Mouse (Mus musculus) forebrain, embryonic 13.5 days (tissue): Measurements from ENCODE around the gene Caly. TPM values are rescaled to one million over a fixed set of nuclear protein-coding genes. Genes with fewer than 3 reads are reported as not detected.

Source experiments
- ATAC-seq: fragments of 200-750 bp; cut with Nextera tagmentation; 2 replicates; pipeline ENCODE4 v1.8.0; 2017
- H3K27ac ChIP-seq: fragments of 300-500 bp; sonication (generic); 2 replicates; pipeline ENCODE4 v1.5.1; 2015; ENCODE audit warnings: inconsistent platforms, mild to moderate bottlenecking, moderate library complexity
- H3K27me3 ChIP-seq: fragments of 300-500 bp; sonication (generic); 2 replicates; pipeline ENCODE4 v1.6.1; 2015; ENCODE audit warnings: mild to moderate bottlenecking, inconsistent platforms
- H3K36me3 ChIP-seq: fragments of 300-500 bp; sonication (generic); 2 replicates; pipeline ENCODE4 v1.6.1; 2015; ENCODE audit warnings: mild to moderate bottlenecking, inconsistent platforms; ENCODE audit not compliant: poor library complexity, severe bottlenecking
- H3K4me1 ChIP-seq: fragments of 300-500 bp; sonication (generic); 2 replicates; pipeline ENCODE4 v1.6.1; 2015; ENCODE audit warnings: inconsistent platforms
- H3K4me2 ChIP-seq: fragments of 300-500 bp; sonication (generic); 2 replicates; pipeline ENCODE4 v1.6.1; 2015; ENCODE audit warnings: inconsistent platforms, mild to moderate bottlenecking, moderate library complexity
- H3K4me3 ChIP-seq: fragments of 300-500 bp; sonication (generic); 2 replicates; pipeline ENCODE4 v1.5.1; 2015; ENCODE audit warnings: mild to moderate bottlenecking, inconsistent platforms
- H3K9ac ChIP-seq: fragments of 300-500 bp; sonication (generic); 2 replicates; pipeline ENCODE4 v1.6.1; 2015; ENCODE audit warnings: mild to moderate bottlenecking, inconsistent platforms
- H3K9me3 ChIP-seq: fragments of 300-500 bp; sonication (generic); replicated peaks from 2 replicates; pipeline ENCODE4 v1.6.1; 2016; ENCODE audit warnings: inconsistent platforms
- WGBS: fragments of 180-500 bp; shearing (Covaris S2); methylation state at CpG from one replicate; pipeline ENCODE4 v1.1.7; 2015; 5-methylcytosine and 5-hydroxymethylcytosine counted together
- polyA plus RNA-seq: library from polyadenylated mRNA; unstranded; fragments of >200 nt; fragmentation: Nextera tagmentation; extraction: Ambion mirVana; gene quantifications from 2 replicates; pipeline ENCODE4 v1.2.1, GENCODE M21; 2015

The Caly gene
- polyA plus RNA-seq, 1 experiment from 2014 or later, result 46.4 TPM

DNA sequence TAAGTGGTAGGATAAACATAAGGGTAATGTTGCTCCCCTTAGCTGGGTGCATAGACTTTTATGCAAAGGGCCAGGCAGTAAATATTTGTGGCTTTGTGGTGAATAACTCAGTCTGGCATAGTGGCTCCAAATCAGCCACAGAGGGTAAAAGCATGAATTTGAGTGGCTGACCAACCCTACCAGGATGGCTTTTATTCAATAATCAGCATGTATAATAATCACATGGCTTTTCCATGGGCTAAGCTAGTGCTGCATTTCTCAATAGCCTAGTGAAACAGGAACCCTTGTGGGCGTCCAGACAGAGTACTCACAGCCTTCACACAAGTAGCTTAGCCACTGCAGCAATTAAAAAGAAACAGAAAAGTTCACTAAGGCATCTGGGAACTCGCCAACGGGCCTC is 29.6 kb upstream of the Caly start:
- Histone ChIP-seq H3K9me3 (no peaks in the 10 kb centered on the region), H3K27me3 (no peaks in the 10 kb centered on the region), H3K4me1 (peaks cover 9% of the 10 kb centered on the region), H3K4me2 (no peak overlapping the region), H3K36me3 (peaks cover 60% of the 10 kb centered on the region), H3K27ac (no peak overlapping the region), H3K9ac (no peak overlapping the region), H3K4me3 (no peak overlapping the region)
- no peak for ATAC-seq
- WGBS, result 60% methylated on average over 3 of the region's 3 CpGs

DNA sequence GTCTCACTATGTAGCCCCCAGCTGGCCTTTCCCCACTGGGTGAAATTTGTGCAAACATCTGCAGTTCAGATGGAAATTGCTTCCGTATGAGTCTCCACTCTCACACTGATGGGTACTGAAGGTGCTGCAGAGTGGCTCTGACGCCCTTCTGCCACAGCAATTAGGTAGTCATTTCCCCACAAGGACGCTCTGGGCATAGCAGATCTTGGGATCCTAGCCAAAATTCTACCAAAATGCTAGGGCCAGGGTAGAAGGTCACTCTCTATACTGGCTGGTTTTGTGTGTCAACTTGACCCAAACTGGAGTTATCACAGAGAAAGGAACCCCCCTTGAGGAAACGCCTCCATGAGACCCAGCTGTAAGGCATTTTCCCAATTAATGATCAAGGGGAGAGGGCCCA is 21.7 kb upstream of the Caly start:
- Histone ChIP-seq H3K4me1 (peaks cover 14% of the 10 kb centered on the region), H3K27ac (no peak overlapping the region), H3K36me3 (peaks cover 42% of the 10 kb centered on the region), H3K9ac (no peak overlapping the region), H3K27me3 (no peaks in the 10 kb centered on the region), H3K9me3 (no peaks in the 10 kb centered on the region), H3K4me2 (no peak overlapping the region), H3K4me3 (no peak overlapping the region)
- ATAC-seq, result no peak
- WGBS, result 80% methylated on average over 4 of the region's 4 CpGs

DNA sequence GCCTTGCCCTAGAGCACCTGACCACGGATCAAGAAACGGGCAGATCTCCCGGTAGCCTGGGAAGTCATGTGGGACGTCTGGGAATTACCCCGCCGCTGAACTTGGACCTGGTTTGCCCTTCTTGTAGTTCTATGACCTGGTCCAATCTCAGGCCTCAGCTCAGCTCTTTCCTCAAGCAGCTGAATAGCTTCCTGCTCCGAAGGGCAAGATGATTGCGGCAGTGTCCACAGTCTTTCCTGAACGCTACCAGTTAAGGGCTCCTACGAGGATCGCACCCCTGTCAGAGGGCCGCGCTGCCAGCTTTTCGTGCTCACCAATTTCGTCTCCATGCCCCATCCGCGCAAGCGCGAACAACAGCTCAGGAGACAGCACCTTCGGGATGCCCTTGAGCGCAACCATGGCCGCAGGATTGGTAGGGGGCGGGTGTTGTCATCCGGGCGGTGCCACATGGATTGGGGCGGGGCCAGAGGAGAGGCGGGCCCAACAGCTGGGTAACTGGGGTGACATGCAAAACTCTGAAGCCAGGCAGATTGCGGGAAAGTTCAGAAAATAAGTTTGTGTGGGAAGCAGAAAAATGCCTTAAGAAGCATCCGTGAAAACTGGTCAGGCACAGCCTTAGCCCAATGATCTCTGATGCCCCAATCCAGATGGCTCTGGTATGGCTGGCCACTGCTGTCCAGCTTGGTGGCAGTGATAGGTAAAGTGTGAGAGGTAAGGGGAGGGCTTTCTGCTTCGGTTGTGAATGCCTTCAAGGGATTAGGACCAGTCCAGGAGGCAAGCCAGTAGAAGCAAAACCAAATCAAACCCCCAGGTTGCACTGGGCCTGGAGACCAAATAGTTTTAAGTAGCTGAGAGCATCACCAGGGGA is 19.9 kb upstream of the Caly start, which contains the start of gene Fuom:
Gene Fuom (minus strand): TSS at position 449 of the 868 bp plus-strand sequence.
- WGBS, result 2% methylated on average over 30 of the region's 30 CpGs
- Histone ChIP-seq H3K27ac (no peak within 1 kb of the TSS), H3K36me3 (peaks cover 24% of the 10 kb centered on the region), H3K27me3 (no peaks in the 10 kb centered on the region), H3K4me2 (peak within 1 kb of the TSS; percentile 73), H3K9ac (peak within 1 kb of the TSS; percentile 69), H3K4me1 (peaks cover 14% of the 10 kb centered on the region), H3K9me3 (no peaks in the 10 kb centered on the region), H3K4me3 (peak within 1 kb of the TSS; percentile 41)
- ATAC-seq, result peak; percentile 93

DNA sequence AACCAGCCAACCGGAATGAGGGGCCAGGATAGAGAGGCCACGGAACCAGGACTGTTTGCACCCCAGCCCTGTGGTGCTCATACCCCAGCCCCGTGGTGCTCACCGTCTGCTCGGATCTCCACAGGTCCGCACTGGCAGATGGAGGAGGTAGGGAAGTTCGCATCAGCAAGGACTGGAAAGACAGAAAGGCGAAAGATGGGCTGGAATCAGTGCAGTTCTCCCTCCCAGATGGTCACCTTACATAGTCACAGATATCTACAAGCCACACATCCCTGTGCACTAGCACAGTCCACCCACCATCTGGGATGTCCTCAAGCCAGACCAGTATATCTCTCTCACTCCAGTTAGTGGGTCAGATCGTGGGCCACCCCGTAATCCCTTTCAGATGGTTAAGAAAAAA is 19.1 kb upstream of the Caly start:
- Histone ChIP-seq H3K4me3 (peak overlapping the region; percentile 41), H3K9ac (peak overlapping the region; percentile 69), H3K4me1 (peaks cover 14% of the 10 kb centered on the region), H3K27me3 (no peaks in the 10 kb centered on the region), H3K36me3 (peaks cover 18% of the 10 kb centered on the region), H3K27ac (no peak overlapping the region), H3K4me2 (peak overlapping the region; percentile 73), H3K9me3 (no peaks in the 10 kb centered on the region)
- 75% methylated on average over 10 of the region's 10 CpGs for WGBS
- ATAC-seq, result no peak

DNA sequence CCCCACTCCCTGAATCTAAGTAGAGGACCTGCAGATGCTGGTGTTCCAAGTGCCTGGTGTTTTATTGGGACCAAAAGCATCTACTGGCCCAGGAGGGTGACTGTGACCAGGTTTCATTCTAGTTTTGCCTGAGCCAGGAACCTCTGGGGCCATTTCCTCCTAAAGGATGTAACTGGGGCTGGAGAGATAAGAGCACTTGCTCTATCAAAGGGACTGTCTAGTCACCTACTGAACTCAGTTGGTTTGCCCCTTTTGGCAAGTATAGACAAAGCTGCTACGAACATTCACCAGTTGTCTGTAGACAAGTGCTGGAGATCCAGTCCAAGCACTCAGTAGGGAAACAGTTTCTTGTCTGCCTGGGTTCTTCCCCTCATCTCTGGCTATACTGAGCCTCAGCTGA is 16.1 kb upstream of the Caly start:
- no peaks in the 10 kb centered on the region for H3K9me3 ChIP-seq
- H3K27ac ChIP-seq, result no peak overlapping the region
- no peaks in the 10 kb centered on the region for H3K27me3 ChIP-seq
- H3K4me3 ChIP-seq, result no peak overlapping the region
- no peak for ATAC-seq
- H3K4me2 ChIP-seq, result no peak overlapping the region
- 92% methylated on average over 1 of the region's 1 CpGs for WGBS
- peaks cover 22% of the 10 kb centered on the region for H3K4me1 ChIP-seq
- H3K36me3 ChIP-seq, result no peaks in the 10 kb centered on the region
- no peak overlapping the region for H3K9ac ChIP-seq

DNA sequence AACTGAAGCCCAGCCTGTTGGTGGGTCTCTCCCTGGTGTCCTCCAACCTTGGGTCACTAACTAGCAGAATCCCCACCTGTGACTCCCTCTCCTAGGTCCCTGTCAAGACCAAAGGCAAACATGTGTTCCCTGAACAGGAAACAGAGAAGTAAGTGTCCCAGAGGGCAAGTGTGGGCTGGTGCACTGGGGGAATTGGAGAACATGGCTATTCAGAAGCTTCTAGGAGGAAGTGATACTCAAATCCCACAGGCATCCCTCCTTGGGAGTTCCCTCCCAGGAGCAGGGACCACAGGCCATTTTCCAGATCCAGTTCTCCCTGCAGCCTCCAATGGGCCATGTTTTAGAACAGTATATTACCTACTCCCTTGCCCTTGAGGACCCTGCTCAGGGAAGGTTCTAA is 13.7 kb upstream of the Caly start:
- Histone ChIP-seq H3K4me1 (peaks cover 8% of the 10 kb centered on the region; the same call in 1 of the 2 replicates), H3K9me3 (no peaks in the 10 kb centered on the region), H3K4me3 (no peak overlapping the region), H3K9ac (no peak overlapping the region), H3K27me3 (no peaks in the 10 kb centered on the region), H3K36me3 (no peaks in the 10 kb centered on the region), H3K4me2 (no peak overlapping the region), H3K27ac (no peak overlapping the region)
- no peak for ATAC-seq

DNA sequence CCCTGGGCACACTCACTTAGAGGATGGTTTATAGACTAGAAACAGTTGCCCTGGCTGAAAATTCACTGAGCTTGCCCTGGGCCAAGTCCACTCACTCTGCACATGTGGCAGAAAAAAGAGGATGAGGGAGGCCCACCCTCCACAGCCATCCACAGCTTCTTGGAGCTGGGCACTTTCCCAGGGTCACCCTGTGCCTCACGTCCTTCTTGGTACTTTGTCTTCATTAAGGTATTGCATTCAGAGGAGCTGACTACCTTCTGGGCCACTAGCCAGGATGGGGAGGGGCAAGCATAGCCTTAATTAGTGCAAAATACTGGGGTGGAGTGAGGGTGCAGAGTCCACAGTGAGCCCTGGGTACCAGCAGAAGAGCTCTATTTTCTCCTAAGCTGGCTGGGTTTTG is 13.2 kb upstream of the Caly start:
- Histone ChIP-seq H3K4me2 (no peak overlapping the region), H3K27me3 (no peaks in the 10 kb centered on the region), H3K4me1 (peaks cover 8% of the 10 kb centered on the region; the same call in 1 of the 2 replicates), H3K4me3 (no peak overlapping the region), H3K9me3 (no peaks in the 10 kb centered on the region), H3K36me3 (no peaks in the 10 kb centered on the region), H3K9ac (no peak overlapping the region), H3K27ac (no peak overlapping the region)
- 38% methylated on average over 1 of the region's 1 CpGs for WGBS
- ATAC-seq, result no peak

DNA sequence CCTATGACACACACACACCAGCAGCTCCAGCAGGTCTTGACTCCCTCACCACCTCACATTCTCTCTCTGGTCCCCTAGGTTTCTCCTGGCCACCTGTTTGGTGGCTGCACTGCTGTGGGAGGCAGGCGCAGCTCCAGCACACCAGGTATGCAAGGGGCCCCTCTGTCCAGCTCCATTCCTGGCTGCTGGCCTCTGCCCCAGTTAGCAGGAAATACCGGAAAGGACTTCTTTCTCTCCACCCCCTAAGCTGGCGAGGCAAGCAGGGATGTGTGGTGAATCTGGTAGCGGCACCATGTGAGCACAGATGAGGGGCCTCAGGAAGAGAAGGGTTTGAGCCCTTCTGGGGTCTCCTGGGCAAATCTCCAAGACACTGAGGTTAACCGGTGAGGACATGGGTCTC is 12.6 kb upstream of the Caly start:
- no peak for ATAC-seq
- no peaks in the 10 kb centered on the region for H3K36me3 ChIP-seq
- peaks cover 8% of the 10 kb centered on the region; the same call in 1 of the 2 replicates for H3K4me1 ChIP-seq
- H3K9ac ChIP-seq, result no peak overlapping the region
- no peak overlapping the region for H3K27ac ChIP-seq
- H3K27me3 ChIP-seq, result no peaks in the 10 kb centered on the region
- H3K4me2 ChIP-seq, result no peak overlapping the region
- 70% methylated on average over 5 of the region's 5 CpGs for WGBS
- no peaks in the 10 kb centered on the region for H3K9me3 ChIP-seq
- H3K4me3 ChIP-seq, result no peak overlapping the region

DNA sequence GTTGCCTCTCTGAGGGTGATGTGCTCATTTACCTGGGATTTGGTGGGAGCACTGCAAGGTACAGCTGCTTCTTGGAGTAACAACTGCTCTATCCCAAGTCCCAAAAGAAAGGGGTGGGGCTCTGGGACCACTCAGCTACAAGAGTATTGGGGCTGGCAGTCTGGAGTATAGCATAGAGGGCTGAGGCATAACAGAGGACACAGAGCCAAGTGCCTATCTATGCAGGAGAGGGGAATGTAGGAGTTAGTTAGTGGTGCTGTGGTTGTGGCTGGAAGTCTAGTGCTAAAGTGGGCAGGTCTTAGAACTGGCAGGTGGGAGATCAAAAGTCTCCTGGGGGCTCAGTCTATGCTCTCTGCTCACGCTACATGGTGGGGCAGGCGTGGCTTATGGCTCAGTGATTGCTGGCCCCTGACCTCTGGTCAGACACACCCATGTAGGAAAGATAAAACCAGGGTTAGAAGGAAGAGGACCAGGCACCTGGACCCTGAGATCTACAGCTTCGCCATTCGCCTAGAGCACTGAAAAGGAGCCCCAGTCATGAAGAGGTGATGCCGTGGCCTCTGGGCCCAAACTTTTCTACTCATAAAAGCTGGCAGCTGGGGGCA is 10.7 kb upstream of the Caly start, which contains the start of gene Prap1:
Gene Prap1 (plus strand): TSS at position 472 of the 605 bp plus-strand sequence.
- Histone ChIP-seq H3K4me1 (peaks cover 8% of the 10 kb centered on the region; the same call in 1 of the 2 replicates), H3K4me3 (no peak within 1 kb of the TSS), H3K9me3 (no peaks in the 10 kb centered on the region), H3K36me3 (no peaks in the 10 kb centered on the region), H3K27ac (no peak within 1 kb of the TSS), H3K9ac (no peak within 1 kb of the TSS), H3K27me3 (no peaks in the 10 kb centered on the region), H3K4me2 (no peak within 1 kb of the TSS)
- no peak for ATAC-seq
- WGBS, result 71% methylated on average over 5 of the region's 5 CpGs

DNA sequence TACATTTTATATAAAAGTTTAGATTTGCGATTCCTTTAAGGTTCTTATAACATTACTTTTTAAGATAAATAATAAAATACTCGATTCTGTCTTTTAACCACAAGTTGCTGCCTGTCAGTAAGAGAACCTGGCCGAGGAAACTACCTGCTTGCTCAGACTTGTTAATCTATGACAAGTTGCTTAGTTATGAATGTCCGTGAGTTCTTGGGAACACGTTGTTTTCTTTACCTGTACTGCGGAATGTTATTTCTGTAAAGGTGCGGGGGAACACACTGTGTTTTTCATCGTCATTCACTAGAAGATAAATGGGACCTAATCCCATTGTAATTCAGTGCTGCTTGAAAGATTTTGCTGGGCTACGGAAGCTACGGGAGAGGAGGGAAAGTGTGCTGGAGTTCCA is 8.3 kb upstream of the Caly start:
- Histone ChIP-seq H3K4me2 (no peak overlapping the region), H3K27ac (no peak overlapping the region), H3K4me3 (no peak overlapping the region), H3K4me1 (peaks cover 4% of the 10 kb centered on the region; the same call in 1 of the 2 replicates), H3K27me3 (no peaks in the 10 kb centered on the region), H3K36me3 (no peaks in the 10 kb centered on the region), H3K9me3 (no peaks in the 10 kb centered on the region), H3K9ac (no peak overlapping the region)
- ATAC-seq, result no peak
- 73% methylated on average over 10 of the region's 10 CpGs for WGBS

DNA sequence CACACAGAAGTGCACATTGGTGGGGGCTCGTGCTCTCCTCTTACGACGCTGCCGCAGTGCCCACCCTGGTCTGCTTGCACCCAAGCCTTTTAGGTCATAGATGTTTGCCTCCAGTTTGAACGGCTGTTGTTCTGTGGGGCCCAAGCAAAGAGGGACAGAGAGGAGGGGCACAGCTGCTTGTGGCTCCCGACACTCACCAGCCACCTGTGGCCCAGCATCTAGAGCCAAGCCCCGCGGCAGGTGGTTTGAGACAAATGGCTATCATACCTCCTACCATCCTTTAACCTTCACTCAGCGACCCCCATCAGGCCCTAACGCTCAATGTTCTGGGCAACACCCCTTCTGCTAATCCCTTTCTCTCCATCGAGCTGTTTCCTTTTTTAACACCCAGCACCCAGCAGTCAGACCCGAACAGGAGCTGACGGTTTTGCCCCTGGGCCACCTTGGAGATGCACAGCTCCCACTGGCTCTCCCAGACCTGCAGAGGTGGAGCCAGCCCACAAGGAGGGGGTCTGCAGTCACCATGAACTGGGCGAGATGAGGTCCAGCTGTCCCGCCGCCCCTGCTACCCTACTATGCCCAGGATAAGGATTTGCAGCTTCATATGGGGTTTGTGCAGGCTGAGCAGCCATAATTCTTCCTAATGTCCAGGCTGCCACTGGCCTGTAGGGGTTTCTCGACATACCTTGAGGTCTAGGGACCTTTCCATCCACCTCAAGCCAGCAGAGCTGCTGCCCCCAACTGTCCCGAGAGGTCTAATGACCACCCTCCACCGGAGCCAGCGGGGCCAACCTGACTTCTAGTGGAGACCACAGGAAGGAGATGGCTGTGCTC is 723 bp downstream of the Caly start:
- Histone ChIP-seq H3K4me1 (peaks cover 36% of the 10 kb centered on the region), H3K4me3 (peak overlapping the region; percentile 44), H3K9me3 (no peaks in the 10 kb centered on the region), H3K4me2 (peak overlapping the region; percentile 66), H3K36me3 (no peaks in the 10 kb centered on the region), H3K27me3 (peaks cover 20% of the 10 kb centered on the region), H3K9ac (peak overlapping the region; percentile 65), H3K27ac (peak overlapping the region; percentile 84)
- 0 out of 2 replicates have a peak, but pooled peaks have one; percentile 8 for ATAC-seq
- WGBS, result 9% methylated on average over 20 of the region's 20 CpGs
